8 mouse cellular contexts compared by ENCODE assay signal in genomic region chr17:49563830-49564470, GRCm38 (mm10). TPM values are rescaled to one million over a fixed set of nuclear protein-coding genes. Genes with fewer than 3 reads are reported as not detected.
A peak's percentile ranks its signal among the peaks of the same experiment; 100 is the strongest.
DNase-seq lines count a peak whose midpoint lies in the region; ATAC-seq and TF ChIP-seq lines count a peak whose summit lies in the region.

Gene Daam2 (minus strand): TSS chr17:49564343.

- intact Hi-C loops in heart, postnatal 14 days (cut with DNase I), result loop anchor here (5.0 kb wide), 1 partner anchor 97 kb away; no protein-coding TSS in a partner anchor

- H3K4me1 ChIP-seq in forebrain, embryonic 16.5 days (replicated peaks; ENCODE audit: control insufficient read depth, insufficient read depth, low read length), result peaks cover 12% of the 10 kb centered on the region
- H3K4me1 ChIP-seq in liver, postnatal 0 days (ENCODE audit: insufficient read depth), result no peaks in the 10 kb centered on the region

- peak within 1 kb of the TSS; percentile 47 for H3K4me3 ChIP-seq in forebrain, embryonic 16.5 days (replicated peaks; ENCODE audit: low read length)
- peak within 1 kb of the TSS; percentile 29 for H3K4me3 ChIP-seq in liver, postnatal 0 days (ENCODE audit: low read depth, low read length)

- H3K4me2 ChIP-seq in forebrain, embryonic 16.5 days (ENCODE audit: low read length), result peak within 1 kb of the TSS; percentile 84
- peak within 1 kb of the TSS; percentile 48 for H3K4me2 ChIP-seq in liver, postnatal 0 days (ENCODE audit: low read depth, low read length)

- H3K36me3 ChIP-seq in forebrain, embryonic 16.5 days (ENCODE audit: control insufficient read depth, insufficient read depth), result no peaks in the 10 kb centered on the region
- no peaks in the 10 kb centered on the region for H3K36me3 ChIP-seq in liver, postnatal 0 days (replicated peaks; ENCODE audit: insufficient read depth, low read length)

- H3K9ac ChIP-seq in forebrain, embryonic 16.5 days (replicated peaks; ENCODE audit: low read depth, low read length), result peak within 1 kb of the TSS; percentile 56
- no peak within 1 kb of the TSS for H3K9ac ChIP-seq in liver, postnatal 0 days (replicated peaks)

- DNase-seq in 3134 (ENCODE audit: extremely low read depth, insufficient read length, low spot score), result peak; percentile 80
- DNase-seq in cerebellum, adult 11-12 months, result peak; percentile 92
- peak; percentile 84 for DNase-seq in heart, postnatal 14 days
- DNase-seq in layer of hippocampus, adult 18-20 months (ENCODE audit: low spot score in 2 of 2), result peak; percentile 67 to 74
- peak; percentile 22 for DNase-seq in liver, postnatal 0 days
- DNase-seq in ovary, postnatal 14 days (ENCODE audit: low spot score), result peak; percentile 75
- no peak for DNase-seq in natural killer cell, adult 2 months (ENCODE audit: low spot score in 2 of 2)

- 2% methylated on average over 38 of the region's 38 CpGs for WGBS in forebrain, embryonic 16.5 days
- 7% methylated on average over 38 of the region's 38 CpGs for WGBS in liver, postnatal 0 days (ENCODE audit: insufficient replicate concordance)

- TF ChIP-seq EP300 in liver, postnatal 0 days (IDR thresholded peaks at IDR 0.05; ENCODE audit: low read depth), result no peak

- no peaks in the 10 kb centered on the region for H3K27me3 ChIP-seq in forebrain, embryonic 16.5 days (replicated peaks; ENCODE audit: control insufficient read depth, insufficient read depth, low read length)
- H3K27me3 ChIP-seq in liver, postnatal 0 days (ENCODE audit: insufficient read depth, low read length), result peaks cover 18% of the 10 kb centered on the region

- H3K27ac ChIP-seq in forebrain, embryonic 16.5 days (ENCODE audit: low read length), result no peak within 1 kb of the TSS
- no peak within 1 kb of the TSS for H3K27ac ChIP-seq in liver, postnatal 0 days (ENCODE audit: low read depth)

- H3K9me3 ChIP-seq in forebrain, embryonic 16.5 days (ENCODE audit: control insufficient read depth, low read length), result no peaks in the 10 kb centered on the region
- H3K9me3 ChIP-seq in liver, postnatal 0 days (ENCODE audit: low read length), result no peaks in the 10 kb centered on the region

- peak; percentile 94 for ATAC-seq in forebrain, embryonic 16.5 days
- ATAC-seq in liver, postnatal 0 days, result no peak

- no peak for TF ChIP-seq CTCF in liver, postnatal 0 days (IDR thresholded peaks at IDR 0.05; ENCODE audit: low read depth)

RNA-seq across cellular contexts. Expression of gene Daam2, which starts in this region (rescaled TPM):
- polyA plus RNA-seq in forebrain, embryonic 16.5 days (2015; fragmentation: Nextera tagmentation; extraction: Ambion mirVana), result 1.6 and 1.7 TPM in 2 replicates
- 10 to 100 TPM; 10.6 to 13.0 TPM for total RNA-seq in heart, postnatal 14 days (2021)
- 10 to 100 TPM; 67.1 to 69.5 TPM for total RNA-seq in layer of hippocampus, adult 18-20 months (2021)
- 0.20 and 0.23 TPM in 2 replicates for polyA plus RNA-seq in liver, postnatal 0 days (2015; fragmentation: Nextera tagmentation; extraction: Ambion mirVana)

Comparison
In these comparisons a context has a peak if more than half of its experiments do, and no peak if none do; other contexts are left out.
1. RNA of gene Daam2 (total RNA-seq): 67.1 to 69.5 TPM in layer of hippocampus, adult 18-20 months; 10.6 to 13.0 TPM in heart, postnatal 14 days; every median in the first group is over 4 times any median in the second.
2. Peak in DNase-seq, H3K4me3 ChIP-seq and H3K4me2 ChIP-seq in liver, postnatal 0 days; RNA of the gene not detected or under 1 TPM.
3. DNase-seq: peak in 3134 (single experiment), cerebellum, adult 11-12 months (single experiment), heart, postnatal 14 days (2 of 2), layer of hippocampus, adult 18-20 months (2 of 2) and ovary, postnatal 14 days (single experiment); none in natural killer cell, adult 2 months (0 of 2).